ENCODE assay signal across 10 mouse cellular contexts in the genomic region with DNA sequence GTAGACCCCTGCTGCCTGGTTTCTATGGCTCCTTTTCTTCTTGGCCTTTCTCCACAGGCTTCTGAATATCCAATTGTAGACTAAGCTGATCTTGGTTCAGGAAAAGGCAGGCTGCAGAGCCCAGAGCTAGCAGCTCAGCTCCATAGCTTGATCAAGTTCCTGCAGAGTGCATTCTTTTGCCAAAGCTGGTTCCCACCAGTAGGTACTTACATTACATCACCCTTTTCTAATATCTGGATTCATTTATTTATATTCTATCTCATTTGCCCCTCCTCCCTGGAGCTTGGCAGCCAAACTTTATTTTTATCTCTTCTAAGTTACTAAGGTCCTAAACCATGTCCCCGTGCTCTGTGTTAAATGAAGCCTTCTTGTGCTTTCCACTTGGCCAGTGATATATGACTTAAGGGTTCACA. TPM values are rescaled to one million over a fixed set of nuclear protein-coding genes. Genes with fewer than 3 reads are reported as not detected.
DNase-seq lines count a peak whose midpoint lies in the region; ATAC-seq and TF ChIP-seq lines count a peak whose summit lies in the region.
"Had no signal": no experiment of that assay in that cellular context is flagged by ENCODE, and none has a peak within 500 bp of the region (broad histone marks: within the 10 kb centered on the region; RNA-seq: fewer than 3 reads in every experiment).

No protein-coding gene starts in this region.

- no peak overlapping the region for H3K9ac ChIP-seq in lung, embryonic 15.5 days
- no peak overlapping the region for H3K9ac ChIP-seq in hindbrain, embryonic 13.5 days
- no peak overlapping the region for H3K9ac ChIP-seq in midbrain, embryonic 15.5 days

- 28% methylated on average over 1 of the region's 1 CpGs for WGBS in lung, embryonic 15.5 days
- WGBS in lung, adult 2 months: 44% methylated on average over 1 of the region's 1 CpGs
- 53% methylated on average over 1 of the region's 1 CpGs for WGBS in hindbrain, embryonic 13.5 days
- 27% methylated on average over 1 of the region's 1 CpGs for WGBS in midbrain, embryonic 15.5 days

- no peak overlapping the region for H3K4me2 ChIP-seq in lung, embryonic 15.5 days
- no peak overlapping the region for H3K4me2 ChIP-seq in hindbrain, embryonic 13.5 days
- H3K4me2 ChIP-seq in midbrain, embryonic 15.5 days: no peak overlapping the region

- H3K9me3 ChIP-seq in lung, embryonic 15.5 days: no peaks in the 10 kb centered on the region
- no peaks in the 10 kb centered on the region for H3K9me3 ChIP-seq in hindbrain, embryonic 13.5 days
- H3K9me3 ChIP-seq in midbrain, embryonic 15.5 days: no peaks in the 10 kb centered on the region

- no peaks in the 10 kb centered on the region for H3K27me3 ChIP-seq in lung, embryonic 15.5 days
- H3K27me3 ChIP-seq in hindbrain, embryonic 13.5 days: no peaks in the 10 kb centered on the region
- no peaks in the 10 kb centered on the region for H3K27me3 ChIP-seq in midbrain, embryonic 15.5 days (replicated peaks)

- H3K27ac ChIP-seq in lung, embryonic 15.5 days: peak overlapping the region; percentile 53; the same call in 1 of the 2 replicates
- 0 out of 2 replicates have a peak overlapping the region, but pooled peaks have one; percentile 60 for H3K27ac ChIP-seq in hindbrain, embryonic 13.5 days
- H3K27ac ChIP-seq in midbrain, embryonic 15.5 days: peak overlapping the region; percentile 38; the same call in 1 of the 2 replicates

- H3K36me3 ChIP-seq in lung, embryonic 15.5 days: no peaks in the 10 kb centered on the region
- H3K36me3 ChIP-seq in hindbrain, embryonic 13.5 days: no peaks in the 10 kb centered on the region
- no peaks in the 10 kb centered on the region for H3K36me3 ChIP-seq in midbrain, embryonic 15.5 days (replicated peaks)

- peak; percentile 32 for DNase-seq in embryo, embryonic 10.5 days (ENCODE audit: low spot score)
- no peak for DNase-seq in embryo, embryonic 11 days
- no peak for DNase-seq in lung, adult 2 months
- DNase-seq in urinary bladder, postnatal 14 days (ENCODE audit: low spot score): no peak
- DNase-seq in gastrocnemius, postnatal 25 days: no peak
- DNase-seq: kidney, adult 8-10 months had no signal

- TF ChIP-seq POLR2A in lung, adult 2 months (IDR thresholded peaks at IDR 0.05; ENCODE audit: borderline replicate concordance, extremely low read depth, low read depth, low read length): no peak

- no peak for TF ChIP-seq CTCF in lung, adult 2 months (IDR thresholded peaks at IDR 0.05; ENCODE audit: insufficient read depth, low read length)

- H3K4me3 ChIP-seq in lung, embryonic 15.5 days: no peak overlapping the region
- H3K4me3 ChIP-seq in lung, adult 2 months (replicated peaks; ENCODE audit: extremely low read depth, low read depth, low read length): no peak overlapping the region
- no peak overlapping the region for H3K4me3 ChIP-seq in hindbrain, embryonic 13.5 days
- no peak overlapping the region for H3K4me3 ChIP-seq in midbrain, embryonic 15.5 days
- H3K4me3 ChIP-seq: myocyte had no signal

- no peak for ATAC-seq in lung, embryonic 15.5 days (ENCODE audit: borderline replicate concordance, extremely low read depth, low FRiP score, low TSS enrichment)
- peak; percentile 70 for ATAC-seq in hindbrain, embryonic 13.5 days (ENCODE audit: low FRiP score)
- ATAC-seq in midbrain, embryonic 15.5 days (replicated peaks): peak; percentile 67

- H3K4me1 ChIP-seq in lung, embryonic 15.5 days: peaks cover 35% of the 10 kb centered on the region
- peaks cover 33% of the 10 kb centered on the region for H3K4me1 ChIP-seq in lung, adult 2 months (ENCODE audit: control insufficient read depth, insufficient read depth, low read length)
- peaks cover 6% of the 10 kb centered on the region; the same call in 1 of the 2 replicates for H3K4me1 ChIP-seq in hindbrain, embryonic 13.5 days (replicated peaks)
- H3K4me1 ChIP-seq in midbrain, embryonic 15.5 days: peaks cover 10% of the 10 kb centered on the region; the same call in 1 of the 2 replicates

RNA-seq across cellular contexts. Expression of a gene that starts 24.9 kb away (rescaled TPM):
- 27.3 and 29.7 TPM in 2 replicates for polyA plus RNA-seq in lung, embryonic 15.5 days (2015; fragmentation: Nextera tagmentation; extraction: Ambion mirVana)
- polyA plus RNA-seq in lung, adult 2 months (2012; rRNA removed): 38.8 and 60.1 TPM in 2 replicates
- 9.5 and 12.7 TPM in 2 replicates for polyA plus RNA-seq in hindbrain, embryonic 13.5 days (2015; fragmentation: Nextera tagmentation; extraction: Ambion mirVana)
- polyA plus RNA-seq in midbrain, embryonic 15.5 days (2015; fragmentation: Nextera tagmentation; extraction: Ambion mirVana): 12.1 and 13.6 TPM in 2 replicates
- total RNA-seq in gastrocnemius, postnatal 25 days (2021): 100 to 1,000 TPM in 1 of 2 experiments, 10 to 100 TPM in 1; 92.1 to 102 TPM
